Mouse (Mus musculus): Measurements from ENCODE around the gene Slain1. TPM values are rescaled to one million over a fixed set of nuclear protein-coding genes. Genes with fewer than 3 reads are reported as not detected.

Gene Slain1
- 20.6 and 29.6 TPM in 2 replicates for polyA plus RNA-seq (2015; fragmentation: Nextera tagmentation; extraction: Ambion mirVana)

GRCm38 (mm10) chr14:103649896-103650334 is at the start of gene Slain1:
Gene Slain1 (plus strand): TSS chr14:103650228.
- ATAC-seq, result peak; percentile 97
- no peaks in the 10 kb centered on the region for H3K27me3 ChIP-seq (replicated peaks; ENCODE audit: control insufficient read depth, insufficient read depth, low read length)
- 1% methylated on average over 32 of the region's 32 CpGs for WGBS
- peak within 1 kb of the TSS; percentile 99 for H3K4me3 ChIP-seq (replicated peaks; ENCODE audit: low read length)
- peaks cover 44% of the 10 kb centered on the region for H3K4me1 ChIP-seq (replicated peaks; ENCODE audit: control insufficient read depth, insufficient read depth, low read length)
- H3K36me3 ChIP-seq (ENCODE audit: control insufficient read depth, insufficient read depth), result no peaks in the 10 kb centered on the region
- no peaks in the 10 kb centered on the region for H3K9me3 ChIP-seq (ENCODE audit: control insufficient read depth, low read length)
- peak within 1 kb of the TSS; percentile 97 for H3K9ac ChIP-seq (replicated peaks; ENCODE audit: low read depth, low read length)
- peak within 1 kb of the TSS; percentile 99 for H3K27ac ChIP-seq (ENCODE audit: low read length)
- peak within 1 kb of the TSS; percentile 78 for H3K4me2 ChIP-seq (ENCODE audit: low read length)

GRCm38 (mm10) chr14:103608063-103608462 is 42.0 kb upstream of the Slain1 start:
- ATAC-seq, result no peak
- Histone ChIP-seq H3K36me3 (ENCODE audit: control insufficient read depth, insufficient read depth) (no peaks in the 10 kb centered on the region), H3K9me3 (ENCODE audit: control insufficient read depth, low read length) (no peaks in the 10 kb centered on the region), H3K9ac (replicated peaks; ENCODE audit: low read depth, low read length) (no peak overlapping the region), H3K27ac (ENCODE audit: low read length) (no peak overlapping the region), H3K4me1 (replicated peaks; ENCODE audit: control insufficient read depth, insufficient read depth, low read length) (no peaks in the 10 kb centered on the region), H3K4me3 (replicated peaks; ENCODE audit: low read length) (no peak overlapping the region), H3K4me2 (ENCODE audit: low read length) (no peak overlapping the region), H3K27me3 (replicated peaks; ENCODE audit: control insufficient read depth, insufficient read depth, low read length) (no peaks in the 10 kb centered on the region)
- 85% methylated on average over 8 of the region's 8 CpGs for WGBS

GRCm38 (mm10) chr14:103613573-103614271 is 36.3 kb upstream of the Slain1 start:
- peak; percentile 91 for ATAC-seq
- no peak overlapping the region for H3K4me2 ChIP-seq (ENCODE audit: low read length)
- H3K4me3 ChIP-seq (replicated peaks; ENCODE audit: low read length), result no peak overlapping the region
- no peaks in the 10 kb centered on the region for H3K27me3 ChIP-seq (replicated peaks; ENCODE audit: control insufficient read depth, insufficient read depth, low read length)
- H3K9me3 ChIP-seq (ENCODE audit: control insufficient read depth, low read length), result no peaks in the 10 kb centered on the region
- H3K36me3 ChIP-seq (ENCODE audit: control insufficient read depth, insufficient read depth), result no peaks in the 10 kb centered on the region
- WGBS, result 37% methylated on average over 6 of the region's 6 CpGs
- H3K9ac ChIP-seq (replicated peaks; ENCODE audit: low read depth, low read length), result no peak overlapping the region
- peak overlapping the region; percentile 68 for H3K27ac ChIP-seq (ENCODE audit: low read length)
- H3K4me1 ChIP-seq (replicated peaks; ENCODE audit: control insufficient read depth, insufficient read depth, low read length), result no peaks in the 10 kb centered on the region

- no peaks in the 10 kb centered on the region for H3K4me1 ChIP-seq (replicated peaks; ENCODE audit: control insufficient read depth, insufficient read depth, low read length)
- H3K4me2 ChIP-seq (ENCODE audit: low read length), result no peak overlapping the region
- no peak overlapping the region for H3K9ac ChIP-seq (replicated peaks; ENCODE audit: low read depth, low read length)
- peak; percentile 58; the same call in 1 of the 2 replicates for ATAC-seq
- H3K27me3 ChIP-seq (replicated peaks; ENCODE audit: control insufficient read depth, insufficient read depth, low read length), result no peaks in the 10 kb centered on the region
- H3K9me3 ChIP-seq (ENCODE audit: control insufficient read depth, low read length), result no peaks in the 10 kb centered on the region
- 61% methylated on average over 4 of the region's 4 CpGs for WGBS
- peak overlapping the region; percentile 68 for H3K27ac ChIP-seq (ENCODE audit: low read length)
- no peak overlapping the region for H3K4me3 ChIP-seq (replicated peaks; ENCODE audit: low read length)
- no peaks in the 10 kb centered on the region for H3K36me3 ChIP-seq (ENCODE audit: control insufficient read depth, insufficient read depth)
Observed at GRCm38 (mm10) chr14:103614272-103614587, 35.8 kb upstream of the Slain1 start.

- no peak overlapping the region for H3K27ac ChIP-seq (ENCODE audit: low read length)
- H3K9ac ChIP-seq (replicated peaks; ENCODE audit: low read depth, low read length), result no peak overlapping the region
- no peak overlapping the region for H3K4me2 ChIP-seq (ENCODE audit: low read length)
- H3K27me3 ChIP-seq (replicated peaks; ENCODE audit: control insufficient read depth, insufficient read depth, low read length), result no peaks in the 10 kb centered on the region
- WGBS, result 87% methylated on average over 4 of the region's 4 CpGs
- no peaks in the 10 kb centered on the region for H3K9me3 ChIP-seq (ENCODE audit: control insufficient read depth, low read length)
- H3K4me1 ChIP-seq (replicated peaks; ENCODE audit: control insufficient read depth, insufficient read depth, low read length), result no peaks in the 10 kb centered on the region
- ATAC-seq, result no peak
- no peak overlapping the region for H3K4me3 ChIP-seq (replicated peaks; ENCODE audit: low read length)
- H3K36me3 ChIP-seq (ENCODE audit: control insufficient read depth, insufficient read depth), result no peaks in the 10 kb centered on the region
Observed at GRCm38 (mm10) chr14:103619756-103620155, 30.3 kb upstream of the Slain1 start.

- Histone ChIP-seq H3K4me1 (replicated peaks; ENCODE audit: control insufficient read depth, insufficient read depth, low read length) (no peaks in the 10 kb centered on the region), H3K27ac (ENCODE audit: low read length) (no peak overlapping the region), H3K9me3 (ENCODE audit: control insufficient read depth, low read length) (no peaks in the 10 kb centered on the region), H3K36me3 (ENCODE audit: control insufficient read depth, insufficient read depth) (no peaks in the 10 kb centered on the region), H3K27me3 (replicated peaks; ENCODE audit: control insufficient read depth, insufficient read depth, low read length) (no peaks in the 10 kb centered on the region), H3K9ac (replicated peaks; ENCODE audit: low read depth, low read length) (no peak overlapping the region), H3K4me3 (replicated peaks; ENCODE audit: low read length) (no peak overlapping the region), H3K4me2 (ENCODE audit: low read length) (no peak overlapping the region)
- WGBS, result 91% methylated on average over 2 of the region's 2 CpGs
- no peak for ATAC-seq
Observed at GRCm38 (mm10) chr14:103621207-103621606, 28.8 kb upstream of the Slain1 start.

GRCm38 (mm10) chr14:103626100-103626499 is 23.9 kb upstream of the Slain1 start:
- WGBS, result 89% methylated on average over 6 of the region's 6 CpGs
- H3K4me3 ChIP-seq (replicated peaks; ENCODE audit: low read length), result no peak overlapping the region
- no peaks in the 10 kb centered on the region for H3K27me3 ChIP-seq (replicated peaks; ENCODE audit: control insufficient read depth, insufficient read depth, low read length)
- H3K9me3 ChIP-seq (ENCODE audit: control insufficient read depth, low read length), result no peaks in the 10 kb centered on the region
- H3K27ac ChIP-seq (ENCODE audit: low read length), result no peak overlapping the region
- H3K4me2 ChIP-seq (ENCODE audit: low read length), result no peak overlapping the region
- no peaks in the 10 kb centered on the region for H3K4me1 ChIP-seq (replicated peaks; ENCODE audit: control insufficient read depth, insufficient read depth, low read length)
- no peaks in the 10 kb centered on the region for H3K36me3 ChIP-seq (ENCODE audit: control insufficient read depth, insufficient read depth)
- no peak for ATAC-seq
- no peak overlapping the region for H3K9ac ChIP-seq (replicated peaks; ENCODE audit: low read depth, low read length)

GRCm38 (mm10) chr14:103629639-103630364 is 20.2 kb upstream of the Slain1 start:
- no peaks in the 10 kb centered on the region for H3K36me3 ChIP-seq (ENCODE audit: control insufficient read depth, insufficient read depth)
- H3K4me2 ChIP-seq (ENCODE audit: low read length), result no peak overlapping the region
- no peaks in the 10 kb centered on the region for H3K9me3 ChIP-seq (ENCODE audit: control insufficient read depth, low read length)
- whole genome bisulfite sequencing, result 70% methylated on average over 7 of the region's 7 CpGs
- no peak overlapping the region for H3K9ac ChIP-seq (replicated peaks; ENCODE audit: low read depth, low read length)
- no peak overlapping the region for H3K27ac ChIP-seq (ENCODE audit: low read length)
- no peak overlapping the region for H3K4me3 ChIP-seq (replicated peaks; ENCODE audit: low read length)
- H3K4me1 ChIP-seq (replicated peaks; ENCODE audit: control insufficient read depth, insufficient read depth, low read length), result no peaks in the 10 kb centered on the region
- H3K27me3 ChIP-seq (replicated peaks; ENCODE audit: control insufficient read depth, insufficient read depth, low read length), result no peaks in the 10 kb centered on the region
- ATAC-seq, result peak; percentile 67

- peak; percentile 52 for ATAC-seq
- WGBS, result 74% methylated on average over 8 of the region's 8 CpGs
- Histone ChIP-seq H3K9ac (replicated peaks; ENCODE audit: low read depth, low read length) (no peak overlapping the region), H3K27me3 (replicated peaks; ENCODE audit: control insufficient read depth, insufficient read depth, low read length) (no peaks in the 10 kb centered on the region), H3K36me3 (ENCODE audit: control insufficient read depth, insufficient read depth) (no peaks in the 10 kb centered on the region), H3K4me2 (ENCODE audit: low read length) (no peak overlapping the region), H3K4me1 (replicated peaks; ENCODE audit: control insufficient read depth, insufficient read depth, low read length) (no peaks in the 10 kb centered on the region), H3K9me3 (ENCODE audit: control insufficient read depth, low read length) (no peaks in the 10 kb centered on the region), H3K4me3 (replicated peaks; ENCODE audit: low read length) (no peak overlapping the region), H3K27ac (ENCODE audit: low read length) (no peak overlapping the region)
Observed at GRCm38 (mm10) chr14:103630545-103630944, 19.5 kb upstream of the Slain1 start.
